Mouse (Mus musculus) midbrain, postnatal 0 days (tissue): ENCODE measurements around the gene Scamp5. TPM values are rescaled to one million over a fixed set of nuclear protein-coding genes. Genes with fewer than 3 reads are reported as not detected.

ENCODE experiments used
- ATAC-seq: fragments of 200-750 bp; cut with Nextera tagmentation; 2 replicates; pipeline ENCODE4 v1.8.0; 2017; ENCODE audit warnings: moderate number of reproducible peaks, mild to moderate bottlenecking, moderate TSS enrichment, moderate library complexity; ENCODE audit not compliant: low FRiP score
- DNase-seq: peaks from one replicate; pipeline ENCODE4 v3.0.0-alpha.2; 2015; ENCODE audit warnings: low spot score
- H3K27ac ChIP-seq: fragments of 300-500 bp; sonication (generic); 2 replicates; pipeline ENCODE4 v1.5.1; 2014; ENCODE audit warnings: low read depth, mild to moderate bottlenecking, low read length, mixed read lengths
- H3K27me3 ChIP-seq: fragments of 300-500 bp; sonication (generic); 2 replicates; pipeline ENCODE4 v1.6.1; 2014; ENCODE audit warnings: low read length, control low read depth, mixed read lengths; ENCODE audit not compliant: insufficient read depth
- H3K36me3 ChIP-seq: fragments of 300-500 bp; sonication (generic); 2 replicates; pipeline ENCODE4 v1.6.1; 2014; ENCODE audit warnings: low read length, control low read depth, mixed read lengths; ENCODE audit not compliant: insufficient read depth
- H3K4me1 ChIP-seq: fragments of 300-500 bp; sonication (generic); 2 replicates; pipeline ENCODE4 v1.6.1; 2014; ENCODE audit warnings: mild to moderate bottlenecking, control low read depth, antibody characterized with exemption, low read length, mixed read lengths; ENCODE audit not compliant: insufficient read depth
- H3K4me2 ChIP-seq: fragments of 300-500 bp; sonication (generic); 2 replicates; pipeline ENCODE4 v1.6.1; 2014; ENCODE audit warnings: low read depth, mild to moderate bottlenecking, low read length, mixed read lengths; ENCODE audit not compliant: poor library complexity, severe bottlenecking
- H3K4me3 ChIP-seq: fragments of 300-500 bp; sonication (generic); 2 replicates; pipeline ENCODE4 v1.5.1; 2014; ENCODE audit warnings: low read depth, mild to moderate bottlenecking, low read length, moderate library complexity
- H3K9ac ChIP-seq: fragments of 300-500 bp; sonication (generic); replicated peaks from 2 replicates; pipeline ENCODE4 v1.6.1; 2014; ENCODE audit warnings: mild to moderate bottlenecking, low read length, moderate library complexity, mixed read lengths; ENCODE audit not compliant: poor library complexity, severe bottlenecking
- H3K9me3 ChIP-seq: fragments of 300-500 bp; sonication (generic); 2 replicates; pipeline ENCODE4 v1.6.1; 2016; ENCODE audit warnings: low read length, control low read depth
- CTCF ChIP-seq: IDR thresholded peaks from 2 replicates; pipeline ENCODE4 v1.5.1; 2016; ENCODE audit warnings: antibody characterized with exemption, mild to moderate bottlenecking
- WGBS: fragments of 180-500 bp; shearing (Covaris S2); extraction: QIAGEN DNeasy Blood & Tissue Kit; methylation state at CpG from one replicate; pipeline ENCODE4 v1.1.7; 2014; 5-methylcytosine and 5-hydroxymethylcytosine counted together
- polyA plus RNA-seq: library from polyadenylated mRNA; unstranded; fragments of >200 nt; fragmentation: Nextera tagmentation; extraction: Ambion mirVana; gene quantifications from 2 replicates; pipeline ENCODE4 v1.2.1, GENCODE M21; 2015
- total RNA-seq: library from RNA; depleted of rRNA; stranded (reverse); fragments of >200 nt; gene quantifications from 2 replicates; pipeline ENCODE4 v1.2.3, GENCODE M21; 2014

Gene Scamp5
- total and polyA plus RNA-seq, 2 experiments from 2014 or later: 206 to 389 TPM

DNA sequence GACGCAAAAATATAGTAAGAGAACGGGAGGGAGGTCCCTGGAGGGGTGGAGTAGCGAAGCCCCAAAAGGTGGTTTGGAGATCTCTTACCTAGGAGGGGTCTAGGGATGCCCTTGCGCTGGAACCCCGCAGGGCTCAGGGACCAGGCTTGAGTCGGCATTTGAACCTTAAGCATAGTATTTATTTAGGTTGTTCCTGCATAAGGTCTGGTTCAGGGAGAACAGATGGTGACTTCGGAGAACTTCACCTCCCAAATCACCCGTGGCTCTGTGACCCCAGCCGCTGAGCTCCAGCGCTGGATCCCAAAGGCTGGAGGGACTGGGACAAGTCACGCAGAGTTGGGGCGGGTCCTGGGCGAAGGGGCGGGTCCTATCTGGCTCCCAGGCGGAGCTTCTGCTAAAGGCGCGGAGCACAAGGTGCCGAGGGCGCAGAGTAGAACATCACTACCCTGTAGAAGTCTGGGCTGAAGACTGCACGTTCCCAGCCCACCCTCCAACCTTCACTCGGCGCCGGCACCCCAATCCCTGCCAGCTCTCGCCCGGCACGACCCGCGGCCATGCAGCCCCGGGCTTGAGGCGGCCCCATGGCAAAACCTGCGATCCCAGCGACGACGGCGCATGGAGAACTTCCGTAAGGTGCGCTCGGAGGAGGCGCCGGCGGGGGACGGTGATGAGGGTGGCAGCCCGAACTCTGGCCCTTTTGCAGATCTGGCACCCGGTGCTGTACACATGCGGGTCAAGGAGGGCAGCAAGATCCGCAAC, 35.9 kb upstream of the Scamp5 start, which contains the start of gene Rpp25:
Gene Rpp25, plus strand, starts transcription at position 405 of the 759 bp plus-strand sequence.
- Histone ChIP-seq H3K36me3 (no peaks in the 10 kb centered on the region), H3K27ac (peak within 1 kb of the TSS; percentile 62), H3K4me1 (peaks cover 5% of the 10 kb centered on the region; the same call in 1 of the 2 replicates), H3K9ac (peak within 1 kb of the TSS; percentile 34), H3K4me3 (peak within 1 kb of the TSS; percentile 47), H3K27me3 (peaks cover 15% of the 10 kb centered on the region; the same call in 1 of the 2 replicates), H3K4me2 (peak within 1 kb of the TSS; percentile 87), H3K9me3 (no peaks in the 10 kb centered on the region)
- WGBS: 2% methylated on average over 46 of the region's 46 CpGs
- ATAC-seq (peak; percentile 52; the same call in 1 of the 2 replicates), DNase-seq (no peak)
- TF ChIP-seq CTCF: no peak

DNA sequence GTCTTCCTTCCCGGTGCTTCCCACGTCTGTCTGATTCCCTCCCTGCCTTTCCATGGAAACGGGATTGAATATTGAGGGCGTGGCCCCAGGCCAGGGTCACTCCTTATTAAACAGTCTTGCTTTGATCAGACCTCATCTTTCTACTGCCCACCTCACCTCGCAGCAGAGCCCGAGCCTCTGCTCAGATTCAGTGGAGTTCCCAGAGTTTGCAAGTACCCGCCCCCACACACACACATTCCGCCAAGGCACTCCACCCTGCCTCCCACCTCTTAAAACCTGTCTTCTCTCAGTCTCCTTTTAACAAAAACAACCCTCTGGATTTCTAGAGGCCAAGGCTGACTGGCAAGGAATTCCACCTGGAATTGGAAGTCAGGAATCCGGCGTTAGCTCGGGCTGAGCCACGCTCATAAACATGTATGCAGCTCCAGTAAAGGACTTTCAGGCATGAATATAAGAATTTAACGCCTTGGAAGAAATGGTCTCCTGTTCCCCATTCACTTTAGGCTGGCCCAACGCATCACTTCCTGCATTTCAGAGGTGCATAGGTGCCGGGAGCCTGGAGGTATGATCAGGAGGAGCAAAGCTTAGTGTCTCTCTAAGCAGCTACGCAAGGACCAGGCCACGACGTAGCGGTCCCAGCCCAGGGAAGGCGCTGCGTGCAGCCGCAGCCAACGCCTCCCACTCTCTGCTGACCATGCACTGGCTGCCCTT, 35.2 kb upstream of the Scamp5 start:
- H3K4me2 ChIP-seq: peak overlapping the region; percentile 87
- peak overlapping the region; percentile 47 for H3K4me3 ChIP-seq
- TF ChIP-seq CTCF: no peak
- H3K36me3 ChIP-seq: no peaks in the 10 kb centered on the region
- H3K9me3 ChIP-seq: no peaks in the 10 kb centered on the region
- peak overlapping the region; percentile 34; the same call in 1 of the 2 replicates for H3K9ac ChIP-seq
- peaks cover 15% of the 10 kb centered on the region; the same call in 1 of the 2 replicates for H3K27me3 ChIP-seq
- ATAC-seq (no peak), DNase-seq (no peak)
- peaks cover 7% of the 10 kb centered on the region; the same call in 1 of the 2 replicates for H3K4me1 ChIP-seq
- peak overlapping the region; percentile 62 for H3K27ac ChIP-seq
- 8% methylated on average over 23 of the region's 23 CpGs for WGBS

DNA sequence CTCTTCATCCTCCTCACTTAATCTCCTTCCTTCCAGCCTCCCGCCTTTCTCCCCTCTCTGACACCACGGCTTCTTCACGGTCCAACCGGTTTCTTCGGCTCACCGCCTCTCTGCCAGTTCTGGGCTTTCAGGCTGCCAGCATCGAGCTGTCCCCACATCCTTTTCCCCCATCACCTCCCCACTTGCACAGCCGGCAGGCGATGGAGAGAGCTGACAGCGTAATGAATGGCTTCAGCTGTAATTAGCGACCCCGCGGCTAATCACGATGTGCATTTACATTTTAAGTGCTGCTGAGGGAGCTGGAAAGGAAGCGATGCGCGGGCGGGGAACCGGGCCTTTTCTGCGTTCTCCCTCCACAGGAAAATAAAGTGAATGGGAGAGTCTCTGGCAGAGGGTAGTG, 34.0 kb upstream of the Scamp5 start:
- no peak overlapping the region for H3K27ac ChIP-seq
- H3K9me3 ChIP-seq: no peaks in the 10 kb centered on the region
- H3K4me2 ChIP-seq: peak overlapping the region; percentile 87
- DNase-seq (peak; percentile 80), ATAC-seq (no peak)
- no peak for TF ChIP-seq CTCF
- WGBS: 5% methylated on average over 20 of the region's 20 CpGs
- H3K4me1 ChIP-seq: peaks cover 7% of the 10 kb centered on the region; the same call in 1 of the 2 replicates
- no peaks in the 10 kb centered on the region for H3K36me3 ChIP-seq
- H3K4me3 ChIP-seq: peak overlapping the region; percentile 23
- H3K27me3 ChIP-seq: peaks cover 15% of the 10 kb centered on the region; the same call in 1 of the 2 replicates
- peak overlapping the region; percentile 42 for H3K9ac ChIP-seq

DNA sequence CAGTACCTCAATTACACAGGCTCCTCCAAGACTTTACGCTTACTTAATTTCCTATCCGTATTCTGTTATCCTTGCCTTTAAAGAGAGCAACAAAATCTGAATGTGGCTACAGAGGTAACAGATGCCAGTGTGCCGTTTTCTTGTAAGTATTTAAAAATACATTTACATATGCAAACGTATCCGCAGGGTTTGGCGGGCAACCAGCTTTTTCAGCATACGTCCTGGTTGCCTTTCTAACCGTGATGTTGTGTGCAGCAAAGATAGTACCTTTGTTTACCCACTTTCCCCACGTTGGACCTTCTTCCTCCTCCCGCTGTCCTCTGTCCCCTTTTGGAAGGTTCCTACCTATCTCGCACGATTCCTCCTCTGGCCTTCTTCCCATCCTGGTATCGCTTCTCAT, 33.6 kb upstream of the Scamp5 start:
- Histone ChIP-seq H3K4me2 (peak overlapping the region; percentile 87), H3K9me3 (no peaks in the 10 kb centered on the region), H3K36me3 (no peaks in the 10 kb centered on the region), H3K4me1 (peaks cover 7% of the 10 kb centered on the region; the same call in 1 of the 2 replicates), H3K27ac (no peak overlapping the region), H3K27me3 (peaks cover 15% of the 10 kb centered on the region; the same call in 1 of the 2 replicates), H3K4me3 (peak overlapping the region; percentile 23), H3K9ac (peak overlapping the region; percentile 42)
- 9% methylated on average over 13 of the region's 13 CpGs for WGBS
- ATAC-seq (no peak), DNase-seq (no peak)
- no peak for TF ChIP-seq CTCF

DNA sequence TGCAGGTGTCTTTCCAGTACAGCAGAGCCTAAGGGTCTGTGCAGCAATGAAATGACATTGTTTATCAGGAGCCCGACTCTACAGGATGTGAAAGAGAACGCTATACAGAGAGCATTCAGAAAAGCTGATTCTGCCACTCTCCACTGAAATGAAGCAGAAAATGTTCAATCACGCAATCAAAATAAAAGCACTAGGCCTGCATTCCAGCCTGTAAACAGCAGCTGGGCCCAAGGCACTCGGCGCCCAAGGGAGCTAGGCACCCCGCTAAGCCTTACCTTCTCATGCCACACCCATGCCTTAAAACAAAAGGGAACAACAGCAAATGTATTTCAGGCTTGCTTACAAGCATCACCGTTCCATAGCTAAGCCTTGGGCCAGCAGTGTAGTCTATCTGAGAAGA, 30.7 kb upstream of the Scamp5 start:
- H3K4me3 ChIP-seq: no peak overlapping the region
- TF ChIP-seq CTCF: no peak
- H3K27me3 ChIP-seq: peaks cover 7% of the 10 kb centered on the region; the same call in 1 of the 2 replicates
- H3K36me3 ChIP-seq: no peaks in the 10 kb centered on the region
- H3K4me2 ChIP-seq: no peak overlapping the region
- H3K4me1 ChIP-seq: peaks cover 7% of the 10 kb centered on the region; the same call in 1 of the 2 replicates
- ATAC-seq (no peak), DNase-seq (no peak)
- no peaks in the 10 kb centered on the region for H3K9me3 ChIP-seq
- peak overlapping the region; percentile 34; the same call in 1 of the 2 replicates for H3K27ac ChIP-seq
- no peak overlapping the region for H3K9ac ChIP-seq
- WGBS: 54% methylated on average over 7 of the region's 7 CpGs
